Mouse (Mus musculus): ENCODE measurements around the gene Oip5.
A peak's percentile ranks its signal among the peaks of the same experiment; 100 is the strongest.
"Not testable (repeated sequence)": the region's sequence is repeated elsewhere in the genome, so short reads cannot be mapped to it uniquely, and the experiment has no call there.

Gene Oip5

DNA sequence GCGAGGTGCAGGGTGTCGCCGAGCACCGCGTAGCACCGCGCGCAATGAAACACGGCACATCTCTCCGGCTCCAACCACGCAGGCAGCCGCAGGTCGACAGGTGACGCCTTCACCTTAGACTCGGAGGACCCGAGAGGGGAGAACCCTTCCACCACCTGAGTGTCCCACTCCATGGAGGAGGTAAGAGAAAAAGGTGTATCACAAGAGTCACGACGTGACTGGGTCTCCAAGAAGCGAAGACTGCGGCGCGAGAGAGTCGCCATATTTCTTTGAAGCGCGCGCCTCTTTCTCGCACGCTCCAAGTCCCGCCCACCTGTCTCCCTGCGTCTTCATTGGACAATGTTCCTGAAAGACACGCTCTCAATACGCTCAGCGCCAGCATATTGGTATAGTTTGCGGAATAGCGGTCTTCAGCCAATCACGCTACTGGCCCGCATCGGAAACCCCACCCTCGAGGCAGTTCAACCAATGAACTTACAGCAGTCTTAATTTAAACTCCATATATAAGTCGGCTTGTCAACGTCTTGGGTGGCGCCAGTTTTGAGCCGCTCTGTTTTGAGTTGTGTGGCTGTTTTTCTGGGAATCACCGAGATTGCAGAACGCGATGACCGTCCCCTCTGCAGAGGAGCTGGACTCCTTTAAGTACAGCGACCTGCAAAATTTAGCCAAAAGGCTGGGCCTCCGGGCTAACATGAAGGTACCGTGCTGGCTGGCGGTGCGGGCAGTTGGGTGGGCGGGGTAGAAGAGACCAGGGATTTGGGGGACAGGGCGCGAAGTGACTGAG, at the start of gene Oip5, which contains the start of gene Nusap1:
Gene Oip5 (minus strand): TSS at position 271 of the 784 bp plus-strand sequence.
Gene Nusap1 (plus strand): TSS at position 100 of the 784 bp plus-strand sequence.
- peak; percentile 95 for DNase-seq

DNA sequence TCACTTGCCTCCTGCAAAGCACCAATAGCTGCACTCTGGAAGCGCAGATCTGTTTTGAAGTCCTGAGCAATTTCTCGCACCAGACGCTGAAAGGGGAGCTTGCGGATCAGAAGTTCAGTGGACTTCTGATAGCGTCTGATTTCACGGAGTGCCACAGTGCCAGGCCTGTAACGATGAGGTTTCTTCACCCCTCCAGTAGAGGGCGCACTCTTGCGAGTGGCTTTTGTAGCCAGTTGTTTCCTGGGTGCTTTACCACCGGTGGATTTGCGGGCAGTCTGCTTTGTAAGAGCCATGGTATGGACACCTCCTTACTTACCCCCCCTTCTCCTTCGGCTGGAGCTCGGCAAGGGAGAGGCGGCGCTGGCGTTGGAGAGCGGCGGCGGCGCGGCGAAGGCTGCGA, 47.5 kb upstream of the Oip5 start:
- DNase-seq = not testable (repeated sequence)

DNA sequence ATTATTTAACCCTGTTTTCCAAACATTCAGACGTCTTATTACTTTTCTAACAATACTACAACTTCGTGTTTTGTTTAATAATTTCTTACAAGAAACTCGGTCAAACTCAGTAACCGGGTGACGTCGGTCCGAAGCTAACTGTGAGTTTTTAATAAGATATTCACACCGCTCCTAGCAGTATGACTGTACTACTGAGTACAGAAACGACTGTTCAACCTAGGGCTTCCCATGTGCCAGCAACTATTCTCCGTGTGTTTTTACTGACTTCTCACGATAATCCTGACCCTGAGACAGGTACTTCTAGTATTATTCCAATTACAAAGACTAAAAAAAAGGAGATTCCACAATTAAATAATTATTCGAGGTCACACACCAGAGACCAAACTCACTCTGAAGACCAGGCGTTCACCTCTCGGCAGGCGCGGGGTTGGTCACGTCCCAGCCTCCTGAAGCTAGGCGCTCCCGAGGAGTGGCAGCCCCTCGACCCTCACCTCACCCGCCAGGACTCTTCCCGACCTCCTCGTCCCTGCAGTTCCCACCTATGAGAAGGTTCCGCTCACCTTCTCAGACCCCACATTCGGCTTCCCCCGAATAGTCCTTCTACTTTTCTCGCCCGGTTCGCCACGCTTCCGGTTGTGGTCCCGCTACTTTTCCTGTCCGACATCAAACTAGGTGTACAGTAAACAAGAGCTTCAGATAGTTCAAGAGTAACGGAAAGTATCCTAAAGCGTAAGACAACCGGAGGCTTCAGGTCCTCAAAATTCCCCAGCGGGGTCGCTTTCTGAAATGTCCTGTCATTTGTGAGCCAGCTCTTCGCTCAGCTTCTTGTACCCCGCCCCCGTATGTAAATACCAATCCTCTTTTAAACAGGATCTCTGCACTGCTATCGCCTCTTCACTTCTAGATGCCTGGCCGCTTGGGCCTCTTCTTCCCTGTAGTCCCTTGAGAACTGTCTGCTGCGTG, 44.2 kb upstream of the Oip5 start, which contains the start of gene Ndufaf1:
Gene Ndufaf1 (minus strand): TSS at position 608 of the 963 bp plus-strand sequence.
- peak; percentile 85 for DNase-seq

DNA sequence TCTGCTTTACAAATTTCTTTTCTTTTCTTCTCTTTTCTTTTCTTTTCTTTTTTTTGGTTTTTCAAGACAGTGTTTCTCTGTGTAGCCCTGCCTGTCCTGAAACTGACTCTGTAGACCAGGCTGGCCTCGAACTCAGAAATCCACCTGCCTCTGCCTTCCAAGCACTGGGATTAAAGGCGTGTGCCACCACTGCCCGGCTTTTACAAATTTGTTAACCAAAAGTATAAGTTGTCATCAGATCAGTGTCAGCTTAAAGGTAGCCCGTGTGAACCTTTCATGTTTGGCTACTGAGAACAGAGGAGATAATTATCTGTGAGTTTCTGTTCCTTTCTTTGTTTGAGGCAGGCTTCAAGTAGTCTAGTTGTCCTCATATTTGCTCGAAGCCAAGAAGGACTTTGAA, 26.0 kb upstream of the Oip5 start:
- DNase-seq = no peak

DNA sequence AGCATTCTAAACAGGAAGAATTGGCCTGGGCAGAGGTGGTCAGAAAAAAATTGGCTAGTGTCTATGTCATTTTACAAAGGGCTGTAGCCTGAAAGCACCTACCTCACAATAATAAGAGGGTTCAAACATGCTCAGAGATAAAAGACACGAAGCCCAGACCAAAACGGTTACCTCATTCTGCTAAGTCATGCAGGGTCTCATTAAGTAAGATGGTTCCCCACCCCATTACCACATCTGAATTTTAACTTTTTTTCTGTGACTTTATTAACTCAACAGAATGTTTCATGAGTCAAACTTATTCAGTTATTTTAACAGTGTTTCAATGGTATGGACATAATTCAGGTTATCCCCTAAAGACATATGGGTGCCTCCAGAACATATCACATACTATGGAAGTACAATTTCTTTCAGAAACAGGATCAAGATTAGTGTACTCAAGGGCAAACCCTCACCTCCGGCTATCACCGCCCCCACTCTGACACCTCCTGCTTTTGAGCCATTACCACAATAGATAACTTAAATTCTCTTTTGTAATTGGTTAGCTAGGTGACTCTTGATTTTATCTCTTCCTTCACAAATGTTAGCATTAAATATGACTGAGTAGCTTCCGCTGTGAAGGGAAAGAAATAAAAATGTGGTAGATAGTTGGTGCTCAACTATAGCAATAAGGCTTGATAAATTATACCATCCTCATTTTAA, 23.1 kb upstream of the Oip5 start:
- no peak for DNase-seq

DNA sequence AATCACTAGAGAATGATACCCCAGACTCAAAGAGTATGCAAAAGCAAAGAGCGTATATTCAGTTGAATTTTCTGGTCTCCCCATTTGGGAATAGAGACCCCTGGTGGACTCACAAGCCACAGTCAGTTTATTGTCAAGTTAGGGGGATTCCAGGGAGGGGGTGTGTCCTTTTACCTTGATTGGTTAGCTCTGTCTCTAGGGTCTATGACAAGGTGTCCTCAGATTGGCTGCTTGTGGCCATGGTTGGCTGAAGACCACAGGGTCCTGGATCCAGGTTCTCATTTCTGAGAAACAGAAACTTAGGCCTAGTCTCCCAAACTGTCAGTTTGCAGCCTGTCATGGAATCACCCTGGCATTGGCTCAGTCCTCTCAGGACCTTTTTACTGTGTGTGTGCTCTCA, 18.5 kb upstream of the Oip5 start:
- no peak for DNase-seq

DNA sequence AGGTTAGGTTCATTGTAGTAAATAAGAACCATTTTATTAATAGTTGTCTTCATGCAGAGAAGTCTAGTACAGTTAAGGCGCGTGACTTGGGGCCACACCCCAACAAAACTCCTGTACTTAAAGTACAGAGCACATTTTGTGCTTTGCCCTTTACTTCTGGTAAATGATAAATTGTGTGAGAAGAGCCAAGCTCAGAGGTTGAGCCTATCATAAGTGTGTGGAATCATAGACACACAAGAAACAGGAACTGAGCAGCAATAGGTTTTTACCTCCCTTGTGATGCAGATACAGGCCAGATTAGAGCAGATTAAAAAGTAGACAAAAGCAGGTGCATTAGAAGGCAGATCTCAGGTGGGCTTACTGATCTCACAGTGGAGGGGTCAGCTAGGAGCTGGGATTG, 3.0 kb upstream of the Oip5 start:
- DNase-seq = no peak

DNA sequence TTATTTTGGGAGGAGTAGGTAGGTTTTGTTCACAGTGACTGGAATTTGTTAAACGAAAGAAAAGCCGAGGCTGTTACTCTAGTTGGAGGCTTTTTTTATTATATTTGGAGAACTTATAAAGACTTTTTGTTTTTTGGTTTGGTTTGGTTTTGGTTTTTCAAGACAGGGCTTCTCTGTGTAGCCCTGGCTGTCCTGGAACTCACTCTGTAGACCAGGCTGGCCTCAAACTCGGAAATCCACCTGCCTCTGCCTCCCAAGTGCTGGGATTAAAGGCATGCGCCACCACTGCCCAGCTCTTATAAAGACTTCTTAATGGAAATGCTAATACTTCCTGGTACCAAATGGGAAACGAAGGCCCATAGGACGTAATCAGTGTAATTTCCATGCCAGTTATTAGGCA, 733 bp upstream of the Oip5 start:
- not testable (repeated sequence) for DNase-seq

DNA sequence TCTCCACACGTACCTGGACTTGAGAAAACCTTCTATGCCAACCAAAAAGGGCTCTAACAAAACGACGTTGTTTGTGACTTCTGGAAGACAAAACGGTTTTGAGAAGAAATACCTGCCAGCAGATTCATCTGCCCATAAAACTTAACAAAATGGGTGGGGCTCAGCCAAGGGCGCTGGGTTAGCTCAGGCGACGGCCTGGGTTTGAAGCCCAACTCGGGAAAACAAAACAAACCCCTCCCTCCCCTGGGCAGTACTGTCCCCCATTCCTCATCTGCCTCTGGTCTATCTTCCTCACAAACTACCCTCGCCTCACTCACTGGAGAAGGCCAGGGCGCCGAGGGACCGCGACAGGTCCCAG, 449 bp downstream of the Oip5 start:
- DNase-seq = no peak

DNA sequence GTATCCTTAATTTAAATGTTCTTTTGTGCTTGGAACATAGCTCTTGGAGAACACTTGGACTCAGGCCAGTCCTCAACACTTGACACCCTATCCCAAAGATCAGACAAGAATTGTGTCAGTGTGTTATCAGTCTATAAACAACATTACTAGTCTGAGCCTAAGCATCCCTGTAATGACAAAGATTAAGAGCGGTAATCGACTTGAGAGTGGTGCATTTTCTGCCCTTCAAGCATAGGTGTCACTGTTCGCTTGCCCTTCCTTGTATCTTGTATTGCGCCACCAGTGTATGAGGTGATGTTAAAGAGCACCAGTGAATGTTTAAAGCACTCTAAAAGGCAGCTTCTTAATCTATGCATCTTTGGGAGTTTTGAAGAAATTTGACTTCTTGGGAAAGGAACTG, 11.2 kb downstream of the Oip5 start:
- no peak for DNase-seq

DNA sequence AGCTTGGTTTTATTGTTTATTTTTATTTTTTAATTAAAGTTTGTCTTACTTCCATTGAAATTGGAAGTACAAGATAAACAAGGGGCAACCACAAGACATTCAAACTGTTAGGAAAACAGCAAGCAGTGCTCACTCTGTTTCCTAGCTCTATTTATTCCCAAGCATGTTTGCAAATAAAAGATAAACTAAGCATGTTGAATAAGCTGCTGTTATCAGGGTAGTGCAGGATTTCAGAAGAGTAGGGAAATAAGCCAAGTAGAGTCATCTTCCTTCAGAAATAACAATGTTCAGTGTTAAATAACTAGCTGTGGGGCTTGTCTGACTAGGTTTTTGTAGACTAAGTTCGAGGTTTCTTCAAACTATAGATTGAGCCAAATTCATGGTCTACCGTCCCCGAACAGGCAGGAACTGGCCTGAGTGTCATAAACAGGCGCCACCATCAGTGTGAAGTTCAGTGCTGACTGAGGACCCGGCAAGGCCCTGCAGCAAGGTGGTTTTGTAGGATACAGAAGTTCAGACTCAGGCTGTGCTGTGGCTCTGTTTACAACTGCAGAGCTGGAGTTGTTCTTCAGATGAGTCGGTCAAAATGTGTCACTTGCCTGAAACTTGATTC, 12.8 kb downstream of the Oip5 start:
- no peak for DNase-seq

DNA sequence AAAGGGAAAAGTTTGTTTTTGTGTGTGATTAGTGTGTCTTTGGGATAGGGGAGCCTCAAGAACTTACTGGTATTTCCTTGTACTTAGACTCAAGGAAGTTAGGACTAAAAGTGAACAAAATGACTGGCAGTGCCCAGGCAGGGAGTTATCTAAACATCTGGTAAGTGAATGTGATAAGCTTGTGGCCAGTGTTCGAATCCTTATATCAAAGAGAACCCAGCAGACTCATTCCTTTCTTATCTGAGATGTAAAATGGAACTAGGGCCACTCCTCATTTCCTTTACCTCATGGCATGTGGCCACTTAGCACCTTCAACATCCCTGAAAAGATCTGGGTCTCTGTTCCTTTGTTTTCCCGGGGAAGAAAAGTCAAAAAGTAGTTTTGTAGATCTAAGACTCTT, 14.4 kb downstream of the Oip5 start:
- DNase-seq = no peak

DNA sequence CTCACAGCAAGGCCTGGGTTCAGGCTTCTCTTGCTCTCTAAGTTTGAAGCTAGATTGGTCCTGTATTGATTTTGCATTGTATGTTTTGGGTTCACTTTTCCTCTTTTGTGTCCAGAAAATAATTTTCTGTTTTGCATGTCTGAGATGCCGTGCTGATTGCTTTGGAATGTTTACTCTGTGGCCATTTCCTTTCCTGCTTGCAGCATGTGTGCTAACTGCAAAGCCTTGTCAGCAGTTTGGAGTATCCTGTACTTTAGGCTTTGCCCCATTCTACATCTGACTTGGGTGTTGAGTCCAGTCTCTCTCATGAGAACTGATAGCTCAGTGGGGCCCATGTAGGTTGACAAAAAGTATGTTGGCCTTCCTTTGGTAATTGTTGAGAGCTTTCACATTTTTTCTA, 15.8 kb downstream of the Oip5 start:
- peak; percentile 20 for DNase-seq

DNA sequence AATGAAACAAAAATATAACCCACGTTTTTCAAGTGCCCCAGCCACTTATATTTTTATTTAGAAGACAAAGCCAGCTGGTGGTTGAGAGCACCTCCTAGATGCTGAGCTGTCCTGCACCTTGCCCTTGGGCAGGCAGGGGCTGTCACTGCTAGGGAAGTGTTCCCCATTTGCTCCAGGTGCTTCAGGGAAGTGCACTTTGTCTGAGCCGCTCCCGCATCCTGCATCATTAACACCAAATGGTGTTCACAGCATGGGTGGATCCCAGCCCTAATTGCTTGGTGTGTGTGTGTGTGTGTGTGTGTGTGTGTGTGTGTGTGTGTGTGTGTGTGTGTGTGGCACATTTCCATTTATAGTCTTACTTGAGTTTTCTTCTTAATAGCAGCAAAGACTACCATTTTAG, 16.7 kb downstream of the Oip5 start:
- DNase-seq = not testable (repeated sequence)

DNA sequence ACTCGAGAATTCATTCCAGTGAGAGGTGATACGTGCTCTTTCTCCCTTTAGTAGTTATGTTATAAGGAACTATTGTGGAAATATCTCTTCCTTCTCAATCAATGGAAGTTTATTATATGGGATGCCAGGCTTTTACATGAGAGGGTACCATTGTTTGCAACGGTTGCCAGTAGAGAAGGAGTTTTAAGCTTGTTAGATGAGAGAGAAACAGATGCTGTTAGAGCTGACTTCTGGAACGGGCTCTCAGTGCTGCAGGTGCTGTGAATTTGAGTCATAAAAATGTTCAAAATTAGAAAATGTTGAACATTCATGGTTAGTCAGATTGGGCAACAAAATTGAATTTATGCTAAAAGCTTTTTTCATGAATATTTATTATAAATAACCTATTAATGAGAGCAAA, 17.2 kb downstream of the Oip5 start:
- no peak for DNase-seq

DNA sequence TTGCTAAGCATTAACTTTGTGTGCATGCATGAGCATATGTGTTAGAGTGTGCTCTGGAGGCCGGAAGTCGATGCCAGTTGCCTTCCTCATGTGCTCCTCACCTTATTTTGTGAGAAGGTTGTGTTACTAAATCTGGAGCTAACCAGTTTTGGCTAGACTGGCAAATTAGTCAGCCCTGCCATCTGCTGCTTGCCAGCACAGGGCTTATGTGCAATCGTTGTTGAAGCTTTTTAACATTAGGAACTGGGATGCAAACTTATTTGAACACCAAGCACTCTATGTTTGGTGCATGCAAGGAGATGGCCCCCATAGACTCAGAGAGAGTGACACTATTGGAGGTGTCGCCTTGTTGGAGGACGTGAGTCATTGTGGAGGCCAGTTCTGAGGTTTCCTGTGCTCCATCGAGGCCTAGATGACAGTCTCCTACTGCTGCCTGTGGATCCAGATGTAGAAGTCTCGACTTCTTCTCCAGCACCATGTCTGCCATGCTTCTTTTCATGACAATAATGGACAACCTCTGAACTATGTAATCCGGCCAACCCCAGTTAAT, 21.4 kb downstream of the Oip5 start:
- DNase-seq = no peak

DNA sequence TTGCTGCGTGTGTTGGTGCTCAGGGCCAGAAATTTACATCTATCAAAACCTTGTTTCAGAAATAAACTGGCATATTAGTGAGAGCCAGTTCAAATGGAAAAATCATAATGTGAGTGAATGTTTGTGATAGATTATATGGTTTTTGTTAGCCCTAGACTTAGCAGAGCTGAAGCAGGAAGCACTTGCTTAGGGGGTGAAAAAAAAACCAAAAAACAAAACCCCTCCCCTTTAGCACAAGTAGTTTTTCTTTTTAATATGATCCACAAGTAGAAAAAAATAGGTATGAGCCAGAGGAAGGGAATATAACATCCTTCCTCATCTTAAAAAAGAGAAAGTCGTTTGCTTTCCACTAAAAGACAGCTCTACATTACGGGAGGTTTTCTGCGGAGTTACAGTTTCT, 23.0 kb downstream of the Oip5 start:
- DNase-seq = no peak

DNA sequence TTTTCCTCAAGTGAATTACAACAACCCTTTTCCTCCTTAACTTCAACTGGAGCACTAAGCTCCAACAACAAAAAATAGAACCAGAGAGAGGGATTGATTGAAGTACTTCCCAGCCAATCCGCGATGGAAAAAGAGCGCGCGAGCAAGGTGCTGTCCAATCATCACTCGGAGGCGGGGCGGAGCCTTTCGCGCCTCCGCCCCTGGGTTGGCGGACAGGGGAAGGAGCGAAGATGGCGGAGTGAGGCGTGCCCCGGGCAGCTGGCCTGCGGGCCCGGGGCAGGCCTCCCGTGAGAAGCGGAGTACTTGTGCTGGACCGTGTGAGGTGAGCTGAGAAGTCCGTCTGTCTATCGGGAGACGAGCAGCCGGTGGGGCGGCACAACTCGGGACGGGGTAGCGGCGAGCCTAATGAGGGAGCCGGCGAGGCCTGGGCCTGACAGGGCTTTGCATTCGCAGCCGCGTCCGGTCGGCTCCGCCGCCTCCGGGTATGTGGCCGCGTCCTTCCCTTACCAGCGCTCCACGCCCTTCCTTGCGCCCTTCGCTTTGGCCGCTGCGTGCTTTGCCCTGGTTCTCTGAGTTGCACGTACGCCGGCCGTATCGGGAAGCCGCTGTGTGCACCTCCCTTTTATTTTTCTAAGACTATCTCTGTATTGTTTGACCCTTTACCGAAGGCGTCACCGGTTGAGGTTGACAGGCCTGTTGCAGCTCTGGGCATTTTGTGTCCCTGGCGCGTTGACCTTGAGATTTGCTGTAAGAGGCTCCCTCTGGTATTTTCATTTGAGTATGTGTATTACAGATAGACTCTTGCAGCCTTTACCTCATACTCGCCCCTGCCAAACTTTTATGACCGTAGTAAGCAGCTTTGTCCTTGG, 23.9 kb downstream of the Oip5 start:
- DNase-seq = peak; percentile 99

DNA sequence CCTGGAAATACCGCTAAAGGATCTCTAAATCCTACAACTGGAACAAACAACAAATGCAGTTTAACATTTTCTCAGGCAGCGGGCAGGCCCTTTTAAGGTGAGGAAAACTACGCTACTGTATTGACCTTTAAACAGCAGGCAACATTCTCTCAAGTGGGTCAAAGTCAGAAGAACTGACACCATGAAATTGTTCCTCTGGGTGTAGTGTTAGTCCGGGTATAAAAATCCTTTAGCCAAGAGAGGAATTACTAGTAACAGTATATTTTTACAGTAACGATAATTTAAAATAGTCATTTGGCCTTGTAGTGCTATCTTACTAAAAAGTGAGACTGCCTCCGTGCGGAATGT, 24.5 kb downstream of the Oip5 start:
- DNase-seq = no peak

DNA sequence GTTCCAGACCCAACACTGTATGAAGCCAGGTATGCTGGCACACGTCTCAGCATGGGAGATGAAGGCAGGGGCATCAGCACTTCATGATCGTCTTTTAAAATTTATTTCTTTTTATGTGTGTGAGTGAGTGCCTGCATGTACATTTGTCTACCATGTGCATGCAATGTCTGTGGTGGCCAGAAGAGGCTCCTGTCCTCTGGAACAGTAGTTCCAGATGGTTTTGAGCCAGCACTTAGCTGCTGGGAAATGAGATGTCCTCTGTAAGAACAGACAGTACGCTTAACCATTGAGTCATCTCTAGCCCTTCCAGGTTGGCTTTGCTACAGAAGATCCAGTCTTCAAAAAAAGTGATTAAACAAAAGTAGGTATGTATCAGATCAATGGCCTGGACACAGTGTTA, 27.0 kb downstream of the Oip5 start:
- peak; percentile 12 for DNase-seq

DNA sequence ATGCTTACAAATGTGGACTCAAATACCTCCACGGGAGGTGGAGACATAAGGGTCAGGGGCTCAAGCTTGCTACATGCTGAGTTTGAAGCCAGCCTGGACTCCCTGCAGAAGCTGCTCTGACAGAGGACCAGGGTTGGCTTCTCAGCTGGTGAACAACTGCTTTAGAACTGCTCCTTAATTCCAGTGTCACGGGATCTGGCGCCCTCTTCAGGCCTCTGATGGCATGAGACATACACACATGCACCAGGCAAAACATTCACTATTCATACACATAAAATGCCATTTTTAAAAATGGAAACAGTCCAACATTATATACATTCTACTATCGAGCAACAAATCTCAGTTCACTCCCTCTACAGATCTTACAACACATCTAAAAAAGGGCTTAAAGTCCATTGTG, 30.9 kb downstream of the Oip5 start:
- DNase-seq = peak; percentile 80

DNA sequence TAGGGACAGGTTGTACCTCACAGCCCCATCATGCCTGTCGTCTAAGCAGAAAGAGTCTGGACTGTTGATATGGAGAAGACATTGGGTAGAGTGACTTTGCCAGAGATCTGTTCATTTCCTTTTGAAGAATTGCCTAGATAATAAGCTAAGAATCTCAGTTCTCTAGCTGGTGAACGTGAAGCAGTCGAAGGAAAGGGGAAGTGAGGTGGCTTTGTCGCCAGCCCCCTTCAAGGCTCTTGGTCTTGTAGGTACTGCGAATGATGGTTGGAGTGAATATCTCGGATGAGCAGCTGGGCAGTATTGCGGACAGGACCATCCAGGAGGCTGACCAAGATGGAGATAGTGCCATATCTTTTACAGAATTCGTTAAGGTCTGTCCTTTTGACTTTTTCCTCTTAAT, 34.0 kb downstream of the Oip5 start:
- no peak for DNase-seq
